Mouse (Mus musculus): ENCODE results near the gene Prss36.

DNA sequence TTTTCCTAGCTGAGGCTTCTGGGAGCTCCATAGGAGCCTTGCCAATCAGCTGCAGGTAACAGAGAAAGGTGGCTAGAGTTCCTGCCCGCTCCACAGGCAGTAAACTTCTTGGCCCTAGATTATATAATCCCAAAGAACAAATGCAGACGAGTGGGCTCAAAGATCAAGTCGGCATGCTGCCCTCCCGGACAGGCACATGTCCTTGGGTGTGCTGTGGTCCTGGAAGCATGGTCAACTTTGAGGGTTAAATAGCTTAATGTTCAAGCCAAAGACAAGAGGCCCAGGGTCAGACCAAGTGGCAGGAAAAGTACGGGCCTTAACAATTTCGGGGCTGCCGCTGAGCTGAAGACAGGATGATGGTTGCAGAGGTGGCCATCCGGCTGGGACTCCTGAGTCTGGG, 20.5 kb downstream of the Prss36 start:
- TF ChIP-seq CTCF (IDR thresholded peaks at IDR 0.05), result no peak
- TF ChIP-seq EP300 (IDR thresholded peaks at IDR 0.05), result no peak
